Mouse (Mus musculus) liver, postnatal 0 days (tissue): ENCODE results near the gene Ppp1r14b.

ENCODE experiments used
- CTCF ChIP-seq: sonication (generic); IDR thresholded peaks from 2 replicates; pipeline ENCODE4 v1.5.1; 2016; ENCODE audit warnings: antibody characterized with exemption, low read depth
- EP300 ChIP-seq: IDR thresholded peaks from 2 replicates; pipeline ENCODE4 v1.6.1; 2016; ENCODE audit warnings: antibody characterized with exemption, low read depth, mild to moderate bottlenecking

GRCm38 (mm10) chr19:6942249-6942691, 32.5 kb upstream of the Ppp1r14b start, which contains the start of gene Gpr137:
- TF ChIP-seq CTCF: no peak
- TF ChIP-seq EP300: no peak
